Mouse (Mus musculus) midbrain, embryonic 14.5 days (tissue): Measurements from ENCODE around the gene Luc7l. TPM values are rescaled to one million over a fixed set of nuclear protein-coding genes. Genes with fewer than 3 reads are reported as not detected.
A peak's percentile ranks its signal among the peaks of the same experiment; 100 is the strongest.

Experiments
- ATAC-seq: fragments of 200-750 bp; cut with Nextera tagmentation; 2 replicates; pipeline ENCODE4 v1.8.0; 2017; ENCODE audit warnings: moderate number of reproducible peaks, moderate library complexity; ENCODE audit not compliant: low FRiP score, low TSS enrichment
- DNase-seq: peaks from one replicate; pipeline ENCODE4 v3.0.0-alpha.2; 2015
- H3K27ac ChIP-seq: fragments of 300-500 bp; sonication (generic); replicated peaks from 2 replicates; pipeline ENCODE4 v1.5.1; 2014; ENCODE audit warnings: mild to moderate bottlenecking, low read depth, low read length, moderate library complexity
- H3K27me3 ChIP-seq: fragments of 300-500 bp; sonication (generic); 2 replicates; pipeline ENCODE4 v1.6.1; 2014; ENCODE audit warnings: low read length, control low read depth, mixed read lengths; ENCODE audit not compliant: control insufficient read depth, insufficient read depth
- H3K36me3 ChIP-seq: fragments of 300-500 bp; sonication (generic); 2 replicates; pipeline ENCODE4 v1.6.1; 2014; ENCODE audit warnings: low read length, control low read depth; ENCODE audit not compliant: control insufficient read depth, insufficient read depth
- H3K4me1 ChIP-seq: fragments of 300-500 bp; sonication (generic); 2 replicates; pipeline ENCODE4 v1.6.1; 2014; ENCODE audit warnings: mild to moderate bottlenecking, antibody characterized with exemption, low read length, control low read depth; ENCODE audit not compliant: control insufficient read depth, insufficient read depth
- H3K4me2 ChIP-seq: fragments of 300-500 bp; sonication (generic); 2 replicates; pipeline ENCODE4 v1.6.1; 2014; ENCODE audit warnings: mild to moderate bottlenecking, low read length, moderate library complexity
- H3K4me3 ChIP-seq: fragments of 300-500 bp; sonication (generic); replicated peaks from 2 replicates; pipeline ENCODE4 v1.5.1; 2014; ENCODE audit warnings: low read depth, low read length
- H3K9ac ChIP-seq: fragments of 300-500 bp; sonication (generic); replicated peaks from 2 replicates; pipeline ENCODE4 v1.6.1; 2014; ENCODE audit warnings: mild to moderate bottlenecking, low read length, moderate library complexity
- H3K9me3 ChIP-seq: fragments of 300-500 bp; sonication (generic); 2 replicates; pipeline ENCODE4 v1.6.1; 2016; ENCODE audit warnings: low read length, control low read depth, mixed read lengths; ENCODE audit not compliant: control insufficient read depth
- WGBS: fragments of 180-500 bp; shearing (Covaris S2); extraction: QIAGEN DNeasy Blood & Tissue Kit; methylation state at CpG from one replicate; pipeline ENCODE4 v1.1.7; 2014; 5-methylcytosine and 5-hydroxymethylcytosine counted together
- polyA plus RNA-seq: library from polyadenylated mRNA; unstranded; fragments of >200 nt; fragmentation: Nextera tagmentation; extraction: Ambion mirVana; gene quantifications from 2 replicates; pipeline ENCODE4 v1.2.1, GENCODE M21; 2014

The Luc7l gene
- polyA plus RNA-seq, 1 experiment from 2014 or later, result 119 TPM

GRCm38 (mm10) chr17:26229776-26230175, 22.9 kb upstream of the Luc7l start:
- 94% methylated on average over 5 of the region's 5 CpGs for WGBS
- Histone ChIP-seq H3K27ac (no peak overlapping the region), H3K9ac (no peak overlapping the region), H3K4me1 (no peaks in the 10 kb centered on the region), H3K9me3 (no peaks in the 10 kb centered on the region), H3K27me3 (no peaks in the 10 kb centered on the region), H3K4me2 (no peak overlapping the region), H3K36me3 (no peaks in the 10 kb centered on the region; the same call in 1 of the 2 replicates), H3K4me3 (no peak overlapping the region)
- ATAC-seq, result no peak
- DNase-seq, result no peak

GRCm38 (mm10) chr17:26231156-26231555, 21.5 kb upstream of the Luc7l start:
- Histone ChIP-seq H3K27ac (no peak overlapping the region), H3K9me3 (no peaks in the 10 kb centered on the region), H3K27me3 (no peaks in the 10 kb centered on the region), H3K9ac (no peak overlapping the region), H3K4me2 (no peak overlapping the region), H3K4me1 (no peaks in the 10 kb centered on the region), H3K4me3 (no peak overlapping the region), H3K36me3 (no peaks in the 10 kb centered on the region)
- no peak for DNase-seq
- 89% methylated on average over 5 of the region's 5 CpGs for WGBS
- no peak for ATAC-seq

GRCm38 (mm10) chr17:26232863-26233262, 19.8 kb upstream of the Luc7l start:
- Histone ChIP-seq H3K9me3 (no peaks in the 10 kb centered on the region), H3K27ac (no peak overlapping the region), H3K9ac (no peak overlapping the region), H3K4me1 (no peaks in the 10 kb centered on the region), H3K4me2 (no peak overlapping the region), H3K4me3 (no peak overlapping the region), H3K36me3 (no peaks in the 10 kb centered on the region), H3K27me3 (no peaks in the 10 kb centered on the region)
- no peak for DNase-seq
- WGBS, result 76% methylated on average over 8 of the region's 8 CpGs
- ATAC-seq, result no peak

GRCm38 (mm10) chr17:26234386-26234785, 18.3 kb upstream of the Luc7l start:
- H3K27ac ChIP-seq, result no peak overlapping the region
- H3K9me3 ChIP-seq, result no peaks in the 10 kb centered on the region
- H3K4me2 ChIP-seq, result no peak overlapping the region
- no peaks in the 10 kb centered on the region for H3K36me3 ChIP-seq
- ATAC-seq (no peak), DNase-seq (no peak)
- no peak overlapping the region for H3K9ac ChIP-seq
- 88% methylated on average over 8 of the region's 8 CpGs for WGBS
- H3K4me1 ChIP-seq, result no peaks in the 10 kb centered on the region
- H3K4me3 ChIP-seq, result no peak overlapping the region
- no peaks in the 10 kb centered on the region for H3K27me3 ChIP-seq

GRCm38 (mm10) chr17:26235077-26235815, 17.4 kb upstream of the Luc7l start:
- Histone ChIP-seq H3K4me1 (no peaks in the 10 kb centered on the region), H3K27ac (0 out of 2 replicates have a peak overlapping the region, but pooled peaks have one; percentile 8), H3K9me3 (no peaks in the 10 kb centered on the region), H3K4me3 (no peak overlapping the region), H3K36me3 (no peaks in the 10 kb centered on the region), H3K27me3 (no peaks in the 10 kb centered on the region), H3K9ac (no peak overlapping the region; the same call in 1 of the 2 replicates), H3K4me2 (no peak overlapping the region)
- DNase-seq (no peak), ATAC-seq (no peak)
- WGBS, result 67% methylated on average over 13 of the region's 13 CpGs

- no peaks in the 10 kb centered on the region for H3K36me3 ChIP-seq
- H3K4me3 ChIP-seq, result no peak overlapping the region
- DNase-seq, result no peak
- ATAC-seq, result no peak
- 0 out of 2 replicates have a peak, but pooled peaks cover 2% of the 10 kb centered on the region for H3K4me1 ChIP-seq
- H3K27ac ChIP-seq, result no peak overlapping the region
- H3K4me2 ChIP-seq, result no peak overlapping the region
- no peaks in the 10 kb centered on the region for H3K9me3 ChIP-seq
- WGBS, result 87% methylated on average over 10 of the region's 10 CpGs
- no peak overlapping the region for H3K9ac ChIP-seq
- no peaks in the 10 kb centered on the region for H3K27me3 ChIP-seq
Observed at GRCm38 (mm10) chr17:26237667-26238066, 15.0 kb upstream of the Luc7l start.

- H3K4me3 ChIP-seq, result no peak overlapping the region
- no peak overlapping the region for H3K9ac ChIP-seq
- WGBS, result 84% methylated on average over 2 of the region's 2 CpGs
- H3K9me3 ChIP-seq, result no peaks in the 10 kb centered on the region
- no peaks in the 10 kb centered on the region for H3K36me3 ChIP-seq
- H3K27ac ChIP-seq, result no peak overlapping the region
- no peaks in the 10 kb centered on the region for H3K27me3 ChIP-seq
- no peak overlapping the region for H3K4me2 ChIP-seq
- H3K4me1 ChIP-seq, result peaks cover 11% of the 10 kb centered on the region; the same call in 1 of the 2 replicates
- DNase-seq (no peak), ATAC-seq (no peak)
Observed at GRCm38 (mm10) chr17:26239551-26239950, 13.1 kb upstream of the Luc7l start.

GRCm38 (mm10) chr17:26240120-26240790, 12.4 kb upstream of the Luc7l start:
- Histone ChIP-seq H3K27me3 (no peaks in the 10 kb centered on the region), H3K9me3 (no peaks in the 10 kb centered on the region), H3K4me2 (no peak overlapping the region), H3K36me3 (no peaks in the 10 kb centered on the region), H3K9ac (no peak overlapping the region), H3K4me3 (no peak overlapping the region), H3K4me1 (peaks cover 11% of the 10 kb centered on the region; the same call in 1 of the 2 replicates), H3K27ac (no peak overlapping the region)
- WGBS, result 81% methylated on average over 6 of the region's 6 CpGs
- DNase-seq (no peak), ATAC-seq (no peak)

- Histone ChIP-seq H3K27me3 (no peaks in the 10 kb centered on the region), H3K4me3 (no peak overlapping the region), H3K27ac (no peak overlapping the region), H3K9me3 (no peaks in the 10 kb centered on the region), H3K4me1 (peaks cover 11% of the 10 kb centered on the region; the same call in 1 of the 2 replicates), H3K9ac (no peak overlapping the region), H3K36me3 (no peaks in the 10 kb centered on the region), H3K4me2 (no peak overlapping the region)
- 82% methylated on average over 6 of the region's 6 CpGs for WGBS
- ATAC-seq, result no peak
- no peak for DNase-seq
Observed at GRCm38 (mm10) chr17:26240990-26241389, 11.7 kb upstream of the Luc7l start.
